Comparison of ENCODE assay signal across 9 mouse cellular contexts in the genomic region with DNA sequence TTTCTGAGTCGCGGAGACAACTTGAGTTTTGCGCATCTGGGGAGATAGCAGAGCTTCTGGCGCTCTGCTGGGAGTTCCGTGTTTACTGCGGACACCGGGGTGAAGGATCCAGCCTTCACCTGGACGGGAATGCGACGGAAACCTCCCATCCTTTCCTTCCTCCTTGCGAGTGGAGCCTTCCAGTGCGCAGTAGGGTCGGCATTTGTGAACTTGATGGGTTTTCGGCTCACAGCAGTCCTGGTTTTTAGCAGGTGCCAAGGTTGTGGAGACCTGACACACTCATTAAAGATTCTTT. TPM values are rescaled to one million over a fixed set of nuclear protein-coding genes. Genes with fewer than 3 reads are reported as not detected.
A peak's percentile ranks its signal among the peaks of the same experiment; 100 is the strongest.
DNase-seq lines count a peak whose midpoint lies in the region; ATAC-seq and TF ChIP-seq lines count a peak whose summit lies in the region.
"Had no signal": no experiment of that assay in that cellular context is flagged by ENCODE, and none has a peak within 500 bp of the region (broad histone marks: within the 10 kb centered on the region; RNA-seq: fewer than 3 reads in every experiment).

No protein-coding gene starts in this region.

- WGBS in embryonic facial prominence, embryonic 13.5 days, result 0% methylated on average over 14 of the region's 14 CpGs
- 0% methylated on average over 14 of the region's 14 CpGs for WGBS in intestine, postnatal 0 days
- WGBS in midbrain, embryonic 14.5 days, result 0% methylated on average over 14 of the region's 14 CpGs

- H3K4me3 ChIP-seq in C2C12 (ENCODE audit: insufficient read depth, poor library complexity, severe bottlenecking), result no peak overlapping the region
- H3K4me3 ChIP-seq in embryonic facial prominence, embryonic 13.5 days, result peak overlapping the region; percentile 88
- H3K4me3 ChIP-seq in intestine, postnatal 0 days (ENCODE audit: low read depth, low read length), result peak overlapping the region; percentile 85
- peak overlapping the region; percentile 81 for H3K4me3 ChIP-seq in midbrain, embryonic 14.5 days (replicated peaks; ENCODE audit: low read depth, low read length)

- DNase-seq in heart, adult 18-20 months, result peak; percentile 18 to 54
- no peak for DNase-seq in heart, postnatal 10 days
- DNase-seq in midbrain, embryonic 14.5 days, result no peak
- no peak for DNase-seq in spleen, adult 12 weeks (ENCODE audit: low spot score)

- peaks cover 22% of the 10 kb centered on the region for H3K27me3 ChIP-seq in C2C12 (ENCODE audit: control insufficient read depth, insufficient read depth, insufficient read length)
- H3K27me3 ChIP-seq in embryonic facial prominence, embryonic 13.5 days, result no peaks in the 10 kb centered on the region
- H3K27me3 ChIP-seq in intestine, postnatal 0 days (replicated peaks; ENCODE audit: control insufficient read depth, insufficient read depth, low read length), result no peaks in the 10 kb centered on the region; the same call in 1 of the 2 replicates
- H3K27me3 ChIP-seq in midbrain, embryonic 14.5 days (ENCODE audit: control insufficient read depth, insufficient read depth, low read length), result no peaks in the 10 kb centered on the region

- peaks cover 24% of the 10 kb centered on the region for H3K4me1 ChIP-seq in embryonic facial prominence, embryonic 13.5 days
- no peaks in the 10 kb centered on the region; the same call in 1 of the 2 replicates for H3K4me1 ChIP-seq in intestine, postnatal 0 days (replicated peaks; ENCODE audit: control insufficient read depth, insufficient read depth, low read length)
- peaks cover 12% of the 10 kb centered on the region for H3K4me1 ChIP-seq in midbrain, embryonic 14.5 days (ENCODE audit: control insufficient read depth, insufficient read depth, low read length)

- intact Hi-C loops in heart, postnatal 10 days (cut with DNase I), result loop anchor here (2.0 to 5.0 kb wide), 2 partner anchors 172 to 347 kb away; no protein-coding TSS in a partner anchor

- H3K9me3 ChIP-seq in embryonic facial prominence, embryonic 13.5 days, result no peaks in the 10 kb centered on the region
- no peaks in the 10 kb centered on the region for H3K9me3 ChIP-seq in intestine, postnatal 0 days (ENCODE audit: control insufficient read depth)
- no peaks in the 10 kb centered on the region for H3K9me3 ChIP-seq in midbrain, embryonic 14.5 days (ENCODE audit: control insufficient read depth, low read length)

- ATAC-seq in embryonic facial prominence, embryonic 13.5 days (ENCODE audit: insufficient number of reproducible peaks, insufficient read depth, low FRiP score, low TSS enrichment, low read depth), result 0 out of 2 replicates have a peak, but pooled peaks have one; percentile 4
- ATAC-seq in intestine, postnatal 0 days, result 0 out of 2 replicates have a peak, but pooled peaks have one; percentile 11
- peak; percentile 15 for ATAC-seq in midbrain, embryonic 14.5 days (ENCODE audit: low FRiP score, low TSS enrichment)
- ATAC-seq in erythroid progenitor cell, adult 5-6 weeks (replicated peaks; ENCODE audit: low FRiP score, poor library complexity, severe bottlenecking), result no peak

- H3K36me3 ChIP-seq in C2C12 (ENCODE audit: control insufficient read depth, insufficient read depth), result no peaks in the 10 kb centered on the region
- no peaks in the 10 kb centered on the region for H3K36me3 ChIP-seq in embryonic facial prominence, embryonic 13.5 days
- H3K36me3 ChIP-seq in intestine, postnatal 0 days (ENCODE audit: control insufficient read depth, insufficient read depth), result no peaks in the 10 kb centered on the region
- no peaks in the 10 kb centered on the region for H3K36me3 ChIP-seq in midbrain, embryonic 14.5 days (ENCODE audit: control insufficient read depth, insufficient read depth, low read length)
- H3K36me3 ChIP-seq: G1E had no signal

- no peaks in the 10 kb centered on the region for H3K79me3 ChIP-seq in C2C12 (ENCODE audit: low read depth)

- peak overlapping the region; percentile 78 for H3K4me2 ChIP-seq in embryonic facial prominence, embryonic 13.5 days
- peak overlapping the region; percentile 98 for H3K4me2 ChIP-seq in intestine, postnatal 0 days (replicated peaks; ENCODE audit: low read depth)
- H3K4me2 ChIP-seq in midbrain, embryonic 14.5 days (ENCODE audit: low read length), result peak overlapping the region; percentile 78

- peak overlapping the region; percentile 95 for H3K9ac ChIP-seq in embryonic facial prominence, embryonic 13.5 days
- peak overlapping the region; percentile 81 for H3K9ac ChIP-seq in intestine, postnatal 0 days (ENCODE audit: low read depth, low read length)
- H3K9ac ChIP-seq in midbrain, embryonic 14.5 days (replicated peaks; ENCODE audit: low read length), result peak overlapping the region; percentile 93

- H3K27ac ChIP-seq in embryonic facial prominence, embryonic 13.5 days, result peak overlapping the region; percentile 98
- peak overlapping the region; percentile 86 for H3K27ac ChIP-seq in intestine, postnatal 0 days (ENCODE audit: low read depth, low read length)
- H3K27ac ChIP-seq in midbrain, embryonic 14.5 days (replicated peaks; ENCODE audit: low read depth, low read length), result peak overlapping the region; percentile 96

- H3ac ChIP-seq in C2C12 (ENCODE audit: control insufficient read depth, insufficient read length, low read depth), result peak overlapping the region; percentile 68

- no peaks in the 10 kb centered on the region for H3K79me2 ChIP-seq in C2C12 (ENCODE audit: control insufficient read depth, insufficient read depth)

- no peak for TF ChIP-seq CTCF in C2C12 (IDR thresholded peaks at IDR 0.05; ENCODE audit: control insufficient read depth, insufficient read depth, insufficient read length)
- no peak for TF ChIP-seq CTCF in intestine, postnatal 0 days (IDR thresholded peaks at IDR 0.05; ENCODE audit: low read depth)

TF ChIP-seq in C2C12, 6 proteins besides CTCF, POLR2A, EP300 and RAD21:
- TF ChIP-seq MYOG (IDR thresholded peaks at IDR 0.05; ENCODE audit: control insufficient read depth, extremely low read depth, insufficient read length) (no peak), USF1 (IDR thresholded peaks at IDR 0.05; ENCODE audit: low read depth) (no peak), MYOD1 (IDR thresholded peaks at IDR 0.05; ENCODE audit: control insufficient read depth, insufficient read length, low read depth) (no peak), MAX (IDR thresholded peaks at IDR 0.05) (no peak), FOSL1 (IDR thresholded peaks at IDR 0.05; ENCODE audit: insufficient read depth, low read length, poor library complexity, severe bottlenecking) (no peak), CEBPB (IDR thresholded peaks at IDR 0.05; ENCODE audit: low read depth) (no peak)

RNA-seq across cellular contexts. Expression of a gene that starts 1.5 kb away (rescaled TPM):
- 1 to 10 TPM; 7.1 to 7.3 TPM for total RNA-seq in heart, adult 18-20 months (2021)
- total RNA-seq in heart, postnatal 10 days (2021), result 10 to 100 TPM; 21.3 to 25.2 TPM
- 0.57 TPM for polyA plus RNA-seq in C2C12 (2012; fragmentation: generic; extraction: Trizol)
- polyA plus RNA-seq in embryonic facial prominence, embryonic 13.5 days (2015; fragmentation: Nextera tagmentation; extraction: Ambion mirVana), result 143 and 156 TPM in 2 replicates
- 42.5 and 48.9 TPM in 2 replicates for polyA plus RNA-seq in intestine, postnatal 0 days (2015; fragmentation: Nextera tagmentation; extraction: Ambion mirVana)
- 69.2 and 69.8 TPM in 2 replicates for polyA plus RNA-seq in midbrain, embryonic 14.5 days (2014; fragmentation: Nextera tagmentation; extraction: Ambion mirVana)
- not detected in 2 replicates for total RNA-seq in erythroid progenitor cell, adult 5-6 weeks (2015; ENCODE audit: low replicate concordance)
- total RNA-seq in erythroid progenitor cell, adult 5-6 weeks (2017; ENCODE audit: low replicate concordance), result not detected in 2 replicates
- polyA plus RNA-seq: G1E had no signal

Comparison
In these comparisons a context has a peak if more than half of its experiments do, and no peak if none do; other contexts are left out.
1. DNase-seq: peak in heart, adult 18-20 months (2 of 2); none in heart, postnatal 10 days (0 of 2), midbrain, embryonic 14.5 days (single experiment) and spleen, adult 12 weeks (single experiment).
2. RNA of a gene that starts 1.5 kb away (polyA plus RNA-seq): 143 to 156 TPM in embryonic facial prominence, embryonic 13.5 days, 69.2 to 69.8 TPM in midbrain, embryonic 14.5 days and 42.5 to 48.9 TPM in intestine, postnatal 0 days; 0.57 TPM in C2C12 (single experiment); every median in the first group is over 10 times any median in the second.
3. Peak in every context shown above with its lines, with median percentiles within 50 percentile points of each other: H3K27ac ChIP-seq, H3K4me2 ChIP-seq and H3K9ac ChIP-seq.